Mouse (Mus musculus) adrenal gland, postnatal 36 days (tissue): ENCODE measurements at regions not wholly inside any gene's neighbourhood (a gene's known extent, or its start where the extent isn't known, plus 50 kb on each side); places are given as distances from the start of the nearest gene placed in this dataset.
A peak's percentile ranks its signal among the peaks of the same experiment; 100 is the strongest.

Source experiments
- DNase-seq, 2 experiments: peaks; one replicate each; pipeline ENCODE4 v3.0.0; 2021; ENCODE audit warnings: mixed read lengths in 1 of 2

GRCm38 (mm10) chr7:70756676-70757075 lies 390.1 kb upstream of the Nr2f2 start:
- no peak for DNase-seq

GRCm38 (mm10) chr7:70754826-70755225 lies 388.3 kb upstream of the Nr2f2 start:
- no peak for DNase-seq

- DNase-seq: no peak
These were observed 386.3 kb upstream of the Nr2f2 start for GRCm38 (mm10) chr7:70752802-70753218.

- DNase-seq: no peak
These were observed 382.3 kb upstream of the Nr2f2 start for GRCm38 (mm10) chr7:70748884-70749283.

- DNase-seq: no peak
These were observed 381.8 kb upstream of the Nr2f2 start for GRCm38 (mm10) chr7:70748345-70748744.

- DNase-seq: no peak
These were observed 377.8 kb upstream of the Nr2f2 start for GRCm38 (mm10) chr7:70744296-70744695.

GRCm38 (mm10) chr7:70735591-70735990 lies 369.1 kb upstream of the Nr2f2 start:
- no peak for DNase-seq

GRCm38 (mm10) chr7:70733501-70733900 lies 367.0 kb upstream of the Nr2f2 start:
- no peak for DNase-seq

GRCm38 (mm10) chr7:70729896-70730295 lies 363.4 kb upstream of the Nr2f2 start:
- peak in 1 of 2 experiments; percentile 6 for DNase-seq

GRCm38 (mm10) chr7:70718149-70718765 lies 351.7 kb upstream of the Nr2f2 start:
- peak; percentile 36 to 67 for DNase-seq

- no peak for DNase-seq
These were observed 351.1 kb upstream of the Nr2f2 start for GRCm38 (mm10) chr7:70717608-70718007.

- DNase-seq: no peak
These were observed 350.4 kb upstream of the Nr2f2 start for GRCm38 (mm10) chr7:70716811-70717458.

GRCm38 (mm10) chr7:70712141-70712540 lies 345.6 kb upstream of the Nr2f2 start:
- no peak for DNase-seq

- DNase-seq: no peak
These were observed 339.7 kb upstream of the Nr2f2 start for GRCm38 (mm10) chr7:70706281-70706680.

- no peak for DNase-seq
These were observed 337.2 kb upstream of the Nr2f2 start for GRCm38 (mm10) chr7:70703784-70704183.

- no peak for DNase-seq
These were observed 333.9 kb upstream of the Nr2f2 start for GRCm38 (mm10) chr7:70700461-70700860.

- no peak for DNase-seq
These were observed 332.9 kb upstream of the Nr2f2 start for GRCm38 (mm10) chr7:70699391-70699790.

- no peak for DNase-seq
These were observed 332.5 kb upstream of the Nr2f2 start for GRCm38 (mm10) chr7:70698986-70699385.

GRCm38 (mm10) chr7:70692160-70692559 lies 325.6 kb upstream of the Nr2f2 start:
- DNase-seq: no peak

- no peak for DNase-seq
These were observed 324.3 kb upstream of the Nr2f2 start for GRCm38 (mm10) chr7:70690845-70691244.

GRCm38 (mm10) chr7:70669065-70669464 lies 302.5 kb upstream of the Nr2f2 start:
- DNase-seq: no peak

- no peak for DNase-seq
These were observed 293.6 kb upstream of the Nr2f2 start for GRCm38 (mm10) chr7:70660162-70660561.

GRCm38 (mm10) chr7:70649760-70650377 lies 283.3 kb upstream of the Nr2f2 start:
- no peak for DNase-seq

- DNase-seq: no peak
These were observed 280.3 kb upstream of the Nr2f2 start for GRCm38 (mm10) chr7:70646801-70647200.
